Mouse (Mus musculus): ENCODE results near the gene Utrn. TPM values are rescaled to one million over a fixed set of nuclear protein-coding genes. Genes with fewer than 3 reads are reported as not detected.

The Utrn gene
- 91.5 and 114 TPM in 2 replicates for total RNA-seq (2021)
- long read RNA-seq, partial matches to known transcripts: 17 of 30 reads
- long read RNA-seq, other reads (novel, unspliced or antisense): 8 of 30 reads

GRCm38 (mm10) chr10:12869029-12869671 lies at the start of gene Utrn:
Gene Utrn (minus strand): TSS chr10:12869365.
- peak; percentile 89 for DNase-seq

GRCm38 (mm10) chr10:12917626-12918025 lies 48.5 kb upstream of the Utrn start:
- no peak for DNase-seq

DNA sequence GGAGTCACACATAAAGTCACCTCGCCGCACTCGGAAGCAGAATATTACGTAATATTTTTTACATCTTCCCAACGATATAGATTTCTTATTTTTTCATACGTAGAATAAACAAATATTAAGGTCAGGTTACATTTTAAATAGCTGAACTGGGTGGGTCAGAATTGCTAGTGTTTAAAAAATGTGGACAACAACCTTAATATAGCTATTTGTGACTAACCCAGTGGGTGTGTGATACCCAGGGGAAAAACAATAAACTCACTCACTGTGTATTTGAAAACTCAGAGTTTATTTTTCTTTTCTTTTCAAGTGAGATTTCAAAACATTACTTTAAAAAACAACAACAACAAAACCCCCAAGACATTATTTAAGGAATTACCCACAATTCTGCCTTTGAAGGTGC lies 47.2 kb upstream of the Utrn start:
- DNase-seq: no peak

- DNase-seq: no peak
These were observed 46.7 kb upstream of the Utrn start for GRCm38 (mm10) chr10:12915826-12916225.

DNA sequence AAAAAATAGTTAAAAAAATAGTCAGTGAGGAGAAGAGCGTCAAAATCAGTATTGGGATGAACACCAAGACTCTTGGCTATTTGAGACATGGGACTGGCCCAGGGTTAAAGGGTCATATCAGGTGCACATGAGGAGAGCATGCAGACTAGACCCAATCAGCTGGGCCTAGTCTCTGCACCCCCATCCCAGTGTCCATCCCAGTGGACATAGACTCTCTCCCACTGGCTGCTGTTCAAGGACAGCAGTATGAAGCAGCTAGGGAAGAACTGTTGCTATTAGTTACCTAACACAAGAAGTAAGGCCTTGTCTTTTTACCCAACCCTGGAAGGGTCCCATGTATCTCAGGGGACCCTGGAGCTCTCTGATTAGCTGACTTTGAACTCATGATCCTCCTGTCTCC lies 45.0 kb upstream of the Utrn start:
- DNase-seq: no peak

- peak; percentile 3 for DNase-seq
These were observed 42.9 kb upstream of the Utrn start for GRCm38 (mm10) chr10:12911981-12912530.

GRCm38 (mm10) chr10:12911451-12911850 lies 42.3 kb upstream of the Utrn start:
- no peak for DNase-seq

GRCm38 (mm10) chr10:12909891-12910290 lies 40.7 kb upstream of the Utrn start:
- no peak for DNase-seq

DNA sequence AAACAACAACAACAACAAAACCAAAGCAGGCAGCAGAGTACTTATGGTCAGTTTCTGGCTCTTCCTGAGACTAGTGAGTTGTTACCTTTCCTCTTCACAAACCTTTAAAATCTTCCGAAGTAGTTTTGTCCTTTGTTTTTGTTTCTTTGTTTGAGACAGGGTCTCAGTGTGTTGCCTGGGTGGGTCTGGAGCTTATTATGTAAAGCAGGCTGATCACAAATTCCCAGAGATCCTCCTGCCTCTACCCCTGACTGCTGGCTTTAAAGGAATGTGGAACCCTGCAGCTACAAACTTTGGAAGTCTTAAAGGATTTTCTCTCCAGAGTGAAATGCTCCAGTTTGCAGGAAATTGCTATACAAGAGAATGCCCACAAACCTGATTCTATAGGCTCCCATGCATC lies 40.0 kb upstream of the Utrn start:
- no peak for DNase-seq

DNA sequence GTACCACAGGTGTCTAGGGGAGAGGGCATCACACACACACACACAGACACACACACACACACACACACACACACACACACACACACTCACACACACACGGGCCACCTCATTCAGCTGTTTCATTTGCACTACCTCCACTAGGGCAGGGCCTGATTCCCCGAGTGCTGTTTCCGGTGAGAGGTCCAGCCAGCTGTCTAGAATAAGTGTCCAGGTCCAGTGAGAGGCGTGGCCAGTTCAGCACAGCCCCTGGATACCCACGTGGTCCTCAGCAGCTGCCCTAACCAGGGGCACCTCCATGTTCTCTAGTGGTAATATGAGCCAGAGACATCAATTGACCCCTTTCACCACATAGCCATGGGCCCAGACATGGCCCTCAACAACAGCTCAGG lies 35.0 kb upstream of the Utrn start:
- DNase-seq: no peak

DNA sequence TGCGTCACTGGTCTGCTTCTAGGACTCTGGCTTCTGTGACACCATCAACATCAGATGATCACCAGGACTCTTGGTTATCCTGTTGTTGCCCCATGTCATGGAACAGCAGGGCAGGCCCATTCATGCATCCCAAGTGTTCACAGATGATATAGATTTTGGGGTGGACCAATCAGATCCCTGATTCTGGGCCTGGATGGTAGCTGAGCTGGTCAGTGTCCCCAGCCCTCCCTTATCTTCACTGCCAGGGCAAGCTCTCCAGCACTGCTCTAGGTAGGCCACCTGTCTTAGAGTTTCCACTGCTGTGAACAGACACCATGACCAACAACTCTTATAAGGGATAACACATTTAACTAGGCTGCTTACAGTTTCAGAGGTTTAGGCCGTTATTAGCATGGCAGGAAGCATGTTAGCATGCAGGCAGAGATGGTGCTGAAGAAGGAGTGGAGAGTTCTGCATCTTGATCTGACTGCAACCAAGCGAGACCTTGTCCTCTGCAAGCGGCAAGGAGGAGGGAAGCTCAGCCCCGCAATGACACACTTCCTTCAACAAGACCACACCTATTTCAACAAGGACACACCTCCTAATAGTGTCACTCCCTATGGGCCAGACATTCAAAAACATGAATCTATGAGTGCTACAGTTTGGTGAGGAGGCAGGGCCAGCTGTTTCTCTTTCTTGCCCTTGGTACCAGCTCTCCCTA lies 34.4 kb upstream of the Utrn start:
- no peak for DNase-seq

GRCm38 (mm10) chr10:12899901-12900300 lies 30.7 kb upstream of the Utrn start:
- no peak for DNase-seq

GRCm38 (mm10) chr10:12893339-12893738 lies 24.2 kb upstream of the Utrn start:
- no peak for DNase-seq

GRCm38 (mm10) chr10:12888373-12888772 lies 19.2 kb upstream of the Utrn start:
- DNase-seq: no peak

GRCm38 (mm10) chr10:12887792-12888191 lies 18.6 kb upstream of the Utrn start:
- no peak for DNase-seq

GRCm38 (mm10) chr10:12884308-12884948 lies 15.3 kb upstream of the Utrn start:
- peak; percentile 35 for DNase-seq

DNA sequence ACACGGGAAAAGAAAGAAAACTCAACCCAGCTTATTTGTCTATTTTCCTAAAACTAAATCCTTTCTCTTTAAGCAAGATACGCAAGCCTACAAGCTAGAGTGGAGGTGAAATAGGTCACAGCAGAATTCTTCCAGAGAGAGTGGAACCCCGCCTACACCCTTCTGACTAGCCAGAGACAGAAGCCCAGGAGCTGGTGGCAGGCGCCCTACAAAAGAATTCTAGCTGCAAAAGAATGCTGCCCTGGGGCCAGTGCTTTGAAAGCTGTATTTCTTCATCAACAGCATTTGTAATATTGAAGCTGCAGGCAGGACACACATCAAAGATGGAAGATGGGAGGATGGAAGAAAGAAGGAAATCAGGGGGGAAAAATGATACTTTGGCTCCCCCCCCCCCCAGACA lies 12.7 kb upstream of the Utrn start:
- DNase-seq: no peak

- no peak for DNase-seq
These were observed 10.1 kb upstream of the Utrn start for GRCm38 (mm10) chr10:12879313-12879695.

DNA sequence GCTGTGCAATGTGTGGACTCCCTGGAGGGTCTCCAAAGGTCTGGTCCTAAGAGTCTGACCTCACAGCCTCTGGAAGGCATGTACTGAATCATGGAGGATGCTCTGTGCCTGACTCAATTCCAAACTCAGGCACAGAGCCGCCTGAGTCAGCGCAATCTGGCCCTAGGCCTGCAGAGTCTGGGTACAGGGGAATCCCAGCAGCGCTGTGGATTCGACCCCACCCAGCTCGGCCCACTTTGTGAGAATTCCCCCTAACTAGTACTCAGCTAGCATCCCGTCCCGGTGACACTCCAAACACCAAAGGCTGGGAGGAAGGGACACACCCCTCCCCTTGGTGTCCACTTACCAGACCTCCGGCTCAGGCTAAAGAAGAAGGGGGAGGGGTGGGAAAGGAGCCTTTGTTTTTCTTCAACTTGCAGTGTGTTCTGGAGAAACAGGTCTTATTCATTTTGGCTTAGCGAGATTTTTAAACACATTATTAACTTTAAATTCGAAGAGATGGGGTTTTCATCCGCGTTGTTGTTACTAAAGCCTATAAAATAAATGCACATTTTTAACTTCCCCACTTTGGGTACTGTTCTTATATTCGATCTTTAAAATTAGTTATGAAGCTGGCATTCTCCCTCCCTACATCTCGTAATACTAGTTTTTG lies 9.6 kb upstream of the Utrn start:
- DNase-seq: peak; percentile 56

DNA sequence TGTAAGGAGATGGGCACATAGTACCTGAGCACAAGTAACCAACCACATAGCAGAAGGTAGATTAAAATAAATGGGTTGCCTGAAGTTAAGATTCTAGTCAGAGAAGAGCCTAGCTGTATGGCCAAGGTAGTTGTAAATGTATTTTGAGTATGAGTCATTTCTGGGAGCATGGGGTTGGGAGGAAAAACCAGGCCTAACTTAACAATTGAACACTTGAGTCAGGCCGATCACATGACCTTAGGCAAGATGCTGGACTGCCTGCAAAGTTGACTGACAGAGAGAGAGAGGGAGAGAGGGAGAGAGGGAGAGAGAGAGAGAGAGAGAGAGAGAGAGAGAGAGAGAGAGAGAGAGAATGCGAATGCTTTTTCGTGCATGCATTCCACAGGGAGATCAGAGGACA lies 7.3 kb upstream of the Utrn start:
- DNase-seq: no peak

DNA sequence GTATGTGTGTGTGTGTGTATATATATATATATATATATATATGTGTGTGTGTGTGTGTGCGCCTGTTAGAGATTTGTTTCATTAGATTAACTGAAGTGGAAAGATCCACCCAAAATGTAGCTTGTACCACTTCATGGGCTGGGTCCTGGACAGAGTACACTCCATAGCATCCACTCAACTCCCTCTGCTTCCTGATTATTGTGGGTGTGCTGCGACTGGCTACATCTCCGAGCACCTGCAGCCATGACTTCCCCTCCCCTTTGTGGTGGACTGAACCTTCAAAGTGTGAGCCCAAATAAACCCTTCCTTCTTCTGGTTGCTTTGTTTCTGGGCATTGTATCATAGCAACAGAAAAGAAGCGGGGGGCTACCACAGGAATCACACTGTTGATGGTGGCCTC lies 6.2 kb upstream of the Utrn start:
- DNase-seq: no peak

DNA sequence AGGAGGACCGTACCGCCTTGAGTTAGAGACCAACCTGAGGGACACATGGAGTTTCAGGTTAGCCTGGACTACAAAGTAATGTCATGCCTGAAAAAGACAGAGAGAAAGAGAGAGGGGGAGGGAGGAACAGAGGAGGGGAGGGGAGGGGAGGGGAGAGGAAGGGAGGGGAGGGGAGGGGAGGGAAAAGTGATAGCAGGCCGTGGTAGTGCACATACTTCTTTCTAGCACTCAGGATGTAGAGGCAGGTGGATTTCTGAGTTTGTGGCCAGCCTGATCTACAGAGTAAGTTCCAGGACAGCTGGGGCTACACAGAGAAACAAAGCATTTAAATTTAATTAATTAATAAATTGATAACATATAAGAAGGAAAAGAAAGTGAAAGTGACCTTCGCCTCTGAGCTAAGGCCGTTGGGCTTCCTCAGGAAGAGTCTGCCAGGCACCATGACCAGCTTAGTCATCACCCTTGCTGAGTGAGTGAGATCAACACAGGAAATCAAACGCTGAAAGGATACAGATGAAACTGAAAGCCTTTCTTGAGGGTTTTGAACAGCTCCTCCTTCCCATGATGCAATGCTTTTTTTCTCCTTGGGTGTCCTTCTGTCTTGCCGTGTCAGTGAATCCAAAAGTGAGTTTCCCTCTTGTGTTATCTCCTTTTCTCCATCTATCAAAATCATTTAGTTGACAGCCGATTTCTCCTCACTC lies 5.6 kb upstream of the Utrn start:
- DNase-seq: no peak

Data from adrenal gland, postnatal 25 days (tissue).